Mouse (Mus musculus) midbrain, embryonic 14.5 days (tissue): ENCODE measurements around the gene D16Ertd472e. TPM values are rescaled to one million over a fixed set of nuclear protein-coding genes. Genes with fewer than 3 reads are reported as not detected.

ENCODE experiments used
- ATAC-seq: fragments of 200-750 bp; cut with Nextera tagmentation; 2 replicates; pipeline ENCODE4 v1.8.0; 2017; ENCODE audit warnings: moderate number of reproducible peaks, moderate library complexity; ENCODE audit not compliant: low FRiP score, low TSS enrichment
- DNase-seq: peaks from one replicate; pipeline ENCODE4 v3.0.0-alpha.2; 2015
- H3K27ac ChIP-seq: fragments of 300-500 bp; sonication (generic); replicated peaks from 2 replicates; pipeline ENCODE4 v1.5.1; 2014; ENCODE audit warnings: mild to moderate bottlenecking, low read depth, low read length, moderate library complexity
- H3K27me3 ChIP-seq: fragments of 300-500 bp; sonication (generic); 2 replicates; pipeline ENCODE4 v1.6.1; 2014; ENCODE audit warnings: low read length, control low read depth, mixed read lengths; ENCODE audit not compliant: control insufficient read depth, insufficient read depth
- H3K36me3 ChIP-seq: fragments of 300-500 bp; sonication (generic); 2 replicates; pipeline ENCODE4 v1.6.1; 2014; ENCODE audit warnings: low read length, control low read depth; ENCODE audit not compliant: control insufficient read depth, insufficient read depth
- H3K4me1 ChIP-seq: fragments of 300-500 bp; sonication (generic); 2 replicates; pipeline ENCODE4 v1.6.1; 2014; ENCODE audit warnings: mild to moderate bottlenecking, antibody characterized with exemption, low read length, control low read depth; ENCODE audit not compliant: control insufficient read depth, insufficient read depth
- H3K4me2 ChIP-seq: fragments of 300-500 bp; sonication (generic); 2 replicates; pipeline ENCODE4 v1.6.1; 2014; ENCODE audit warnings: mild to moderate bottlenecking, low read length, moderate library complexity
- H3K4me3 ChIP-seq: fragments of 300-500 bp; sonication (generic); replicated peaks from 2 replicates; pipeline ENCODE4 v1.5.1; 2014; ENCODE audit warnings: low read depth, low read length
- H3K9ac ChIP-seq: fragments of 300-500 bp; sonication (generic); replicated peaks from 2 replicates; pipeline ENCODE4 v1.6.1; 2014; ENCODE audit warnings: mild to moderate bottlenecking, low read length, moderate library complexity
- H3K9me3 ChIP-seq: fragments of 300-500 bp; sonication (generic); 2 replicates; pipeline ENCODE4 v1.6.1; 2016; ENCODE audit warnings: low read length, control low read depth, mixed read lengths; ENCODE audit not compliant: control insufficient read depth
- WGBS: fragments of 180-500 bp; shearing (Covaris S2); extraction: QIAGEN DNeasy Blood & Tissue Kit; methylation state at CpG from one replicate; pipeline ENCODE4 v1.1.7; 2014; 5-methylcytosine and 5-hydroxymethylcytosine counted together
- polyA plus RNA-seq: library from polyadenylated mRNA; unstranded; fragments of >200 nt; fragmentation: Nextera tagmentation; extraction: Ambion mirVana; gene quantifications from 2 replicates; pipeline ENCODE4 v1.2.1, GENCODE M21; 2014

Gene D16Ertd472e
- 6.2 and 8.1 TPM in 2 replicates for polyA plus RNA-seq

- peak within 1 kb of the TSS; percentile 80 for H3K4me3 ChIP-seq
- peak; percentile 90 for DNase-seq
- peaks cover 23% of the 10 kb centered on the region for H3K4me1 ChIP-seq
These were observed at the start of gene D16Ertd472e for GRCm38 (mm10) chr16:78576478-78577084. D16Ertd472e (minus strand) TSS chr16:78576708.

DNA sequence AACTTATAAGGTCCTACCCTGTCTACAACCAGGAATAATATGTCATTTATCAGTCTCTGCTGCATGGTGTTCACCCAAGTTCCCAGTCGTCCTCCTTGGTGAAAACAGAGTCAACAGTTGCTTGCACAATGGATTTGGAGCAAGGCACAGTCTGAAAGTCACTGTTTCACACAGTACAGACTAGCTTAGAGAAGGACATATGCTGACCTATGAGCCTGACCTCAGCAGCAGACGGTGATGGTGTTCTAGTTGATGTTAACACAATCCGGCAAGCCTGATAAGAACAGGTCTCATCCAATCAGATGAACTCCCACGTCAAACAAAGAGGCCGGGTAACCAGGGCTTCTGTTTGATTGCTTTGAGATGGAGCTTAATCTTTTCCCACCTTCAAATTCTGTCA is 46.2 kb upstream of the D16Ertd472e start:
- H3K36me3 ChIP-seq, result no peaks in the 10 kb centered on the region
- no peak overlapping the region for H3K27ac ChIP-seq
- no peak overlapping the region for H3K4me3 ChIP-seq
- no peak for ATAC-seq
- H3K4me1 ChIP-seq, result no peaks in the 10 kb centered on the region
- no peaks in the 10 kb centered on the region for H3K9me3 ChIP-seq
- no peak overlapping the region for H3K4me2 ChIP-seq
- 53% methylated on average over 5 of the region's 5 CpGs for WGBS
- no peak overlapping the region for H3K9ac ChIP-seq
- no peak for DNase-seq
- no peaks in the 10 kb centered on the region for H3K27me3 ChIP-seq

More at GRCm38 (mm10) chr16:78576478-78577084, at the start of gene D16Ertd472e:
- ATAC-seq, result peak; percentile 96
- peak within 1 kb of the TSS; percentile 73 for H3K4me2 ChIP-seq
- no peaks in the 10 kb centered on the region for H3K9me3 ChIP-seq
- H3K27ac ChIP-seq, result peak within 1 kb of the TSS; percentile 82
- no peaks in the 10 kb centered on the region for H3K27me3 ChIP-seq
- peak within 1 kb of the TSS; percentile 72 for H3K9ac ChIP-seq
- H3K36me3 ChIP-seq, result peaks cover 6% of the 10 kb centered on the region; the same call in 1 of the 2 replicates
- under 1% methylated on average over 66 of the region's 70 CpGs for WGBS

GRCm38 (mm10) chr16:78619386-78619785 is 42.9 kb upstream of the D16Ertd472e start:
- Histone ChIP-seq H3K9ac (no peak overlapping the region), H3K4me2 (no peak overlapping the region), H3K9me3 (no peaks in the 10 kb centered on the region), H3K4me1 (no peaks in the 10 kb centered on the region), H3K27ac (no peak overlapping the region), H3K4me3 (no peak overlapping the region), H3K36me3 (no peaks in the 10 kb centered on the region), H3K27me3 (no peaks in the 10 kb centered on the region)
- DNase-seq, result no peak
- 89% methylated on average over 5 of the region's 5 CpGs for WGBS
- ATAC-seq, result no peak

- Histone ChIP-seq H3K9me3 (no peaks in the 10 kb centered on the region), H3K4me3 (no peak overlapping the region), H3K4me2 (no peak overlapping the region), H3K27ac (no peak overlapping the region), H3K27me3 (no peaks in the 10 kb centered on the region), H3K9ac (no peak overlapping the region), H3K4me1 (no peaks in the 10 kb centered on the region), H3K36me3 (no peaks in the 10 kb centered on the region)
- ATAC-seq (no peak), DNase-seq (no peak)
- WGBS, result 94% methylated on average over 11 of the region's 11 CpGs
These were observed 41.4 kb upstream of the D16Ertd472e start for GRCm38 (mm10) chr16:78617757-78618532.

GRCm38 (mm10) chr16:78606202-78606601 is 29.7 kb upstream of the D16Ertd472e start:
- H3K36me3 ChIP-seq, result no peaks in the 10 kb centered on the region
- no peaks in the 10 kb centered on the region for H3K4me1 ChIP-seq
- H3K27me3 ChIP-seq, result no peaks in the 10 kb centered on the region
- H3K4me2 ChIP-seq, result no peak overlapping the region
- no peak overlapping the region for H3K9ac ChIP-seq
- WGBS, result 64% methylated on average over 4 of the region's 4 CpGs
- no peak for ATAC-seq
- H3K4me3 ChIP-seq, result no peak overlapping the region
- H3K27ac ChIP-seq, result no peak overlapping the region
- no peaks in the 10 kb centered on the region for H3K9me3 ChIP-seq
- DNase-seq, result no peak

DNA sequence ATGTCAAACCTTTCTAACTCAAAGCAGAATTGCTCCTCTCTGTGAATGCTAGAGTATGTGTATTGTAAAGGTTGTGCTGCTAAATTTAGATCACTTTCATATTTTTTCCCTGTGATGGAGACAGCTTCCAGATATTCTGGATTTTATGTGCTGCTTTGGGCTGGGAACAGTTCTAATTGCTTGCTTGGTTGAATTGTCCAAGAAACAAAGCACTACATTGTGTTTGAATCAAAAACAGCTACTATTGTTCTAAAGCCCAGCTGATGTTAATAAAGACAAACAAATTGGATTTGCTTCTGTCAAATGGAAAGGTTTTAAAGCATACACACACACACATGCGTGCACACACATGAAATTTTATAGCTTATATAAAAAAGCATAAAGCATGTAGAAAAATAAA is 22.4 kb upstream of the D16Ertd472e start:
- ATAC-seq, result no peak
- H3K9ac ChIP-seq, result no peak overlapping the region
- H3K4me2 ChIP-seq, result no peak overlapping the region
- no peak overlapping the region for H3K4me3 ChIP-seq
- H3K9me3 ChIP-seq, result no peaks in the 10 kb centered on the region
- WGBS, result 82% methylated on average over 1 of the region's 1 CpGs
- H3K36me3 ChIP-seq, result no peaks in the 10 kb centered on the region
- H3K27ac ChIP-seq, result no peak overlapping the region
- H3K27me3 ChIP-seq, result no peaks in the 10 kb centered on the region
- H3K4me1 ChIP-seq, result no peaks in the 10 kb centered on the region
- DNase-seq, result no peak

- Histone ChIP-seq H3K9ac (no peak overlapping the region), H3K27me3 (no peaks in the 10 kb centered on the region), H3K4me3 (no peak overlapping the region), H3K27ac (no peak overlapping the region), H3K4me1 (no peaks in the 10 kb centered on the region), H3K36me3 (no peaks in the 10 kb centered on the region), H3K4me2 (no peak overlapping the region), H3K9me3 (no peaks in the 10 kb centered on the region)
- ATAC-seq, result no peak
- DNase-seq, result no peak
- WGBS, result 79% methylated on average over 2 of the region's 2 CpGs
These were observed 19.9 kb upstream of the D16Ertd472e start for GRCm38 (mm10) chr16:78596381-78596780.

GRCm38 (mm10) chr16:78595821-78596220 is 19.3 kb upstream of the D16Ertd472e start:
- Histone ChIP-seq H3K36me3 (no peaks in the 10 kb centered on the region), H3K9me3 (no peaks in the 10 kb centered on the region), H3K27me3 (no peaks in the 10 kb centered on the region), H3K4me3 (no peak overlapping the region), H3K9ac (no peak overlapping the region), H3K4me2 (no peak overlapping the region), H3K4me1 (no peaks in the 10 kb centered on the region), H3K27ac (no peak overlapping the region)
- ATAC-seq (no peak), DNase-seq (no peak)
- WGBS, result 93% methylated on average over 7 of the region's 7 CpGs

- no peaks in the 10 kb centered on the region for H3K36me3 ChIP-seq
- no peak overlapping the region for H3K4me3 ChIP-seq
- no peak overlapping the region for H3K4me2 ChIP-seq
- DNase-seq (no peak), ATAC-seq (no peak)
- H3K9me3 ChIP-seq, result no peaks in the 10 kb centered on the region
- H3K4me1 ChIP-seq, result no peaks in the 10 kb centered on the region
- H3K27me3 ChIP-seq, result no peaks in the 10 kb centered on the region
- no peak overlapping the region for H3K27ac ChIP-seq
- WGBS, result 88% methylated on average over 3 of the region's 3 CpGs
- no peak overlapping the region for H3K9ac ChIP-seq
These were observed 17.6 kb upstream of the D16Ertd472e start for GRCm38 (mm10) chr16:78594154-78594553.
